Mouse (Mus musculus) neural tube, embryonic 15.5 days (tissue): ENCODE measurements around the gene Sez6. TPM values are rescaled to one million over a fixed set of nuclear protein-coding genes. Genes with fewer than 3 reads are reported as not detected.

Source experiments
- ATAC-seq: fragments of 200-750 bp; cut with Nextera tagmentation; 2 replicates; pipeline ENCODE4 v1.8.0; 2017; ENCODE audit warnings: mild to moderate bottlenecking, moderate TSS enrichment, moderate library complexity; ENCODE audit not compliant: low FRiP score
- H3K27ac ChIP-seq: fragments of 300-500 bp; sonication (generic); replicated peaks from 2 replicates; pipeline ENCODE4 v1.5.1; 2015; ENCODE audit warnings: mild to moderate bottlenecking, inconsistent platforms
- H3K27me3 ChIP-seq: fragments of 300-500 bp; sonication (generic); replicated peaks from 2 replicates; pipeline ENCODE4 v1.6.1; 2015; ENCODE audit warnings: inconsistent platforms
- H3K36me3 ChIP-seq: fragments of 300-500 bp; sonication (generic); 2 replicates; pipeline ENCODE4 v1.6.1; 2015; ENCODE audit warnings: inconsistent platforms
- H3K4me1 ChIP-seq: fragments of 300-500 bp; sonication (generic); 2 replicates; pipeline ENCODE4 v1.6.1; 2015; ENCODE audit warnings: inconsistent platforms
- H3K4me2 ChIP-seq: fragments of 300-500 bp; sonication (generic); 2 replicates; pipeline ENCODE4 v1.6.1; 2015; ENCODE audit warnings: inconsistent platforms, mild to moderate bottlenecking, moderate library complexity
- H3K4me3 ChIP-seq: fragments of 300-500 bp; sonication (generic); replicated peaks from 2 replicates; pipeline ENCODE4 v1.5.1; 2015; ENCODE audit warnings: mild to moderate bottlenecking, inconsistent platforms
- H3K9ac ChIP-seq: fragments of 300-500 bp; sonication (generic); replicated peaks from 2 replicates; pipeline ENCODE4 v1.6.1; 2015; ENCODE audit warnings: mild to moderate bottlenecking, inconsistent platforms
- H3K9me3 ChIP-seq: fragments of 300-500 bp; sonication (generic); replicated peaks from 2 replicates; pipeline ENCODE4 v1.6.1; 2016; ENCODE audit warnings: inconsistent platforms
- WGBS: fragments of 180-500 bp; shearing (Covaris S2); methylation state at CpG from one replicate; pipeline ENCODE4 v1.1.7; 2015; ENCODE audit warnings: mixed read lengths; 5-methylcytosine and 5-hydroxymethylcytosine counted together
- polyA plus RNA-seq: library from polyadenylated mRNA; unstranded; fragments of >200 nt; fragmentation: Nextera tagmentation; extraction: Ambion mirVana; gene quantifications from 2 replicates; pipeline ENCODE4 v1.2.1, GENCODE M21; 2015

The Sez6 gene
- polyA plus RNA-seq, 1 experiment from 2014 or later, result 123 TPM

DNA sequence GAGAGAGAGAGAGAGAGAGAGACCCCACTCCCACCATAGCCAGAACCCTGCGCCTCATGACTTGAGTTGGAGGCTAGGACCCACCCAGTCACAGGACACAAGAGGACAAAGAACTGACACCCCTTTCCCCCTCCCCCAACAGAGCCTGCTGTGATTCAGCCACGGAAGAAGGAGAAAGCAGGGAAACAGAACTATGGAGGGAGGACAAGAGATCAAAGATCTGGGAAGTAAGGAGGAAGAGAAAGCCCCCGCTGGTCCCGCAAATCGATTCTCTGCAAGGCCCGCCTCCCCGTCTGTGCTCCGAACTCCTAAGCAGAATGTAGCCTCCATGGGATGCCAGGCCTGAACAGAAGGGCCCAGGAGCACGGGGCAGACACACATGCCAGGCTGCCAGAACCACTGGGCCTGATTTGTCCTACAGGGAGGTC is 23.8 kb upstream of the Sez6 start:
- WGBS, result 8% methylated on average over 9 of the region's 9 CpGs
- Histone ChIP-seq H3K36me3 (no peaks in the 10 kb centered on the region), H3K27ac (peak overlapping the region; percentile 74), H3K9ac (no peak overlapping the region), H3K27me3 (peaks cover 7% of the 10 kb centered on the region; the same call in 1 of the 2 replicates), H3K4me1 (peaks cover 40% of the 10 kb centered on the region), H3K4me2 (peak overlapping the region; percentile 13), H3K4me3 (no peak overlapping the region), H3K9me3 (no peaks in the 10 kb centered on the region)
- ATAC-seq, result no peak

GRCm38 (mm10) chr11:77908468-77908867 is 22.1 kb upstream of the Sez6 start:
- H3K4me2 ChIP-seq, result no peak overlapping the region
- WGBS, result 87% methylated on average over 4 of the region's 4 CpGs
- H3K27me3 ChIP-seq, result peaks cover 13% of the 10 kb centered on the region; the same call in 1 of the 2 replicates
- H3K9ac ChIP-seq, result no peak overlapping the region
- H3K27ac ChIP-seq, result no peak overlapping the region
- H3K9me3 ChIP-seq, result no peaks in the 10 kb centered on the region
- no peaks in the 10 kb centered on the region for H3K36me3 ChIP-seq
- no peak overlapping the region for H3K4me3 ChIP-seq
- no peak for ATAC-seq
- H3K4me1 ChIP-seq, result peaks cover 34% of the 10 kb centered on the region

GRCm38 (mm10) chr11:77909376-77909775 is 21.2 kb upstream of the Sez6 start:
- 37% methylated on average over 5 of the region's 5 CpGs for WGBS
- no peak; the same call in 1 of the 2 replicates for ATAC-seq
- 0 out of 2 replicates have a peak overlapping the region, but pooled peaks have one; percentile 19 for H3K27ac ChIP-seq
- no peak overlapping the region for H3K4me3 ChIP-seq
- H3K9me3 ChIP-seq, result no peaks in the 10 kb centered on the region
- H3K9ac ChIP-seq, result no peak overlapping the region
- no peaks in the 10 kb centered on the region for H3K36me3 ChIP-seq
- H3K4me2 ChIP-seq, result no peak overlapping the region
- peaks cover 31% of the 10 kb centered on the region for H3K4me1 ChIP-seq
- H3K27me3 ChIP-seq, result peaks cover 13% of the 10 kb centered on the region; the same call in 1 of the 2 replicates

DNA sequence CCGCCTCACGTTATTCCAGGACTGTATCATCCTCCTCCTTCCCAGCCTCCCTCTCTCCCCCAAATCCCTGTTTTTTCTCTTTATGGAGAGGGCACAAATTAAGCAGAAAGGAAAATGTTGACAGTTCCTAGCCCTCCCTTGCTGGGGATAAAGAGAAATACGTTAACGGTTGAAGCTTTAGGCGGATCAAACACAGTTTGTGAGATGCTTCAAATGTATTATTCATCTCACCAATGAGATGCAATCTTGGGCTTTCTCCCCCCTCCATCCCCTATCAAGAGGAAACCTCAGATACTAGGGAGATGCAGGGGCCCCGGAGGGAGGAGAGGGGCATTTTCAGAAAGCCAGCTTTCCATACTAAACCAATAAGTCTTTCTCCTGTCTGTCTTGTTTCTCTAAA is 20.8 kb upstream of the Sez6 start:
- 0 out of 2 replicates have a peak overlapping the region, but pooled peaks have one; percentile 19 for H3K27ac ChIP-seq
- no peak overlapping the region for H3K4me3 ChIP-seq
- no peak for ATAC-seq
- no peaks in the 10 kb centered on the region for H3K36me3 ChIP-seq
- no peaks in the 10 kb centered on the region for H3K9me3 ChIP-seq
- WGBS, result 38% methylated on average over 6 of the region's 6 CpGs
- H3K9ac ChIP-seq, result no peak overlapping the region
- H3K27me3 ChIP-seq, result peaks cover 14% of the 10 kb centered on the region; the same call in 1 of the 2 replicates
- peaks cover 35% of the 10 kb centered on the region for H3K4me1 ChIP-seq
- no peak overlapping the region for H3K4me2 ChIP-seq

- Histone ChIP-seq H3K4me1 (peaks cover 31% of the 10 kb centered on the region), H3K27me3 (peaks cover 29% of the 10 kb centered on the region), H3K9ac (no peak overlapping the region), H3K9me3 (no peaks in the 10 kb centered on the region), H3K4me3 (no peak overlapping the region), H3K4me2 (no peak overlapping the region), H3K27ac (no peak overlapping the region), H3K36me3 (no peaks in the 10 kb centered on the region)
- ATAC-seq, result no peak
- 28% methylated on average over 6 of the region's 6 CpGs for WGBS
These were observed 17.1 kb upstream of the Sez6 start for GRCm38 (mm10) chr11:77913505-77913904.

- peaks cover 25% of the 10 kb centered on the region for H3K4me1 ChIP-seq
- H3K9ac ChIP-seq, result peak overlapping the region; percentile 30; the same call in 1 of the 2 replicates
- WGBS, result 3% methylated on average over 31 of the region's 32 CpGs
- H3K4me3 ChIP-seq, result peak overlapping the region; percentile 18
- H3K4me2 ChIP-seq, result peak overlapping the region; percentile 54
- no peaks in the 10 kb centered on the region for H3K9me3 ChIP-seq
- peak; percentile 40; the same call in 1 of the 2 replicates for ATAC-seq
- H3K36me3 ChIP-seq, result no peaks in the 10 kb centered on the region
- H3K27me3 ChIP-seq, result peaks cover 31% of the 10 kb centered on the region
- peak overlapping the region; percentile 25 for H3K27ac ChIP-seq
These were observed 15.9 kb upstream of the Sez6 start for GRCm38 (mm10) chr11:77914598-77915260.

DNA sequence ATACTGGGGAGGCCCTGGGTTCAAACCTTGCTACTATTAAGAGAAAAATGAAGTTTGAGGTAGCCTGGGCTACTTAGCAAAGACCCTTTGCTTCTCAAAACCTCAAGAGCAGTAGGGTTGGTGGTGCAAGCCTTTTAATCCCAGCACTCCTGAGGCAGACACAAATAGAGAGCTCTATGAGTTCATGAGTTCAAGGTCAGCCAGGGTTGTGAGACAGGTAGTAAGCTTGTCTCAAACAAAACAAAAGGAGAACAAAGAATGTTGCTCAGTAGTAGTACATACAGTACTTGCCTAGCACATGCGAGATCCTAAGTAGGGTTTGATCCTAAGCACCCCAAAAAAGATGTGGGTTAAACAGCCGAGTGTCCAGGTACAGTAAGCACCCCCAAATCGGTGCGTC is 13.9 kb upstream of the Sez6 start:
- Histone ChIP-seq H3K4me2 (no peak overlapping the region), H3K27ac (no peak overlapping the region), H3K36me3 (no peaks in the 10 kb centered on the region), H3K9ac (no peak overlapping the region), H3K4me1 (peaks cover 21% of the 10 kb centered on the region), H3K4me3 (no peak overlapping the region), H3K9me3 (no peaks in the 10 kb centered on the region), H3K27me3 (peaks cover 29% of the 10 kb centered on the region)
- ATAC-seq, result no peak
- 90% methylated on average over 4 of the region's 4 CpGs for WGBS

- WGBS, result 51% methylated on average over 10 of the region's 10 CpGs
- H3K27me3 ChIP-seq, result peaks cover 32% of the 10 kb centered on the region
These were observed 13.4 kb upstream of the Sez6 start for GRCm38 (mm10) chr11:77917166-77917565.

GRCm38 (mm10) chr11:77923285-77923684 is 7.3 kb upstream of the Sez6 start:
- Histone ChIP-seq H3K4me1 (peaks cover 27% of the 10 kb centered on the region), H3K27me3 (peaks cover 10% of the 10 kb centered on the region; the same call in 1 of the 2 replicates), H3K27ac (no peak overlapping the region), H3K4me2 (no peak overlapping the region), H3K9ac (no peak overlapping the region), H3K36me3 (no peaks in the 10 kb centered on the region), H3K4me3 (no peak overlapping the region), H3K9me3 (no peaks in the 10 kb centered on the region)
- 48% methylated on average over 4 of the region's 4 CpGs for WGBS
- ATAC-seq, result no peak

More at GRCm38 (mm10) chr11:77917166-77917565, 13.4 kb upstream of the Sez6 start:
- no peak for ATAC-seq
- H3K36me3 ChIP-seq, result no peaks in the 10 kb centered on the region
- H3K9me3 ChIP-seq, result no peaks in the 10 kb centered on the region
- no peak overlapping the region for H3K4me3 ChIP-seq
- no peak overlapping the region for H3K4me2 ChIP-seq
- no peak overlapping the region for H3K27ac ChIP-seq
- H3K4me1 ChIP-seq, result peaks cover 19% of the 10 kb centered on the region
- H3K9ac ChIP-seq, result no peak overlapping the region

DNA sequence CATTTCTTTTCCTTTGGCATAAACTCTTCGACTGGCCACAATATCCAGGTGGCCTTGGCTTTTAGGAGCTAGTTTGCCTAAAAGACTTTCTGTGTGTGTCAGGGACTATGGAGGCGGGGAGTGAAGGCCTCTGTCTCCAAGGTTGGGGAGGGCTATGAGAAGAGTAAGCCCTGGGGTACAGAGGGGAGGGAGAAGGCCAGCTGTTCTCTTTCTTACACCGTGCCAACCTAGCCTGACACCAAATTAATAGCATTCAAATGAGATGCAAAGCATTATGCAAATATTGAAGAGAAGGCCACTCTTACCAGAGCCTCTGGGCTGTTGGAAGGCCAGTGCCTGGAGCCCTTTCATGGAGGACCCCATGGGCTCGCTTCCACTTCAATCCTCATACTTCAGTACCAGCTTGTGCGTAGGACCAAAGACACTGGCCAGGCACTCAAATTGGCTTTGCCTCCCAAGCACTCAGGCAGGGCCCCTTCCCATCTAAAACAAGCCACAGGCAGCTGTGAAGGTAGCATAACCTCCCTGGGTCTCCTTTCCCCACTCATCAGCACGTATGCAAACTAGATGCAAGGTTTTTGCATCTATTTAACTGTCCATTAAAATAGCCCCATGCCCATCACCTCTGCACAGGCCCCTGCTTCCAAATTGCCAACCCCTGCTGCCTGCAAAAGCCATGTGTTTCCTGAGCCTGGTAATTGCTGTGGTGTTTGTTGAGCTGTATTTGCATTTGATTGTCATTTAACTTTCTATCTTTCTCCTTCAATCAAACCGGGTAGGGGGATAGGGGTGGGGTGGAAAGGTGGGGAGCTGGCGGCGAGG is 4.6 kb upstream of the Sez6 start:
- ATAC-seq, result peak; percentile 51
- no peaks in the 10 kb centered on the region for H3K36me3 ChIP-seq
- H3K27ac ChIP-seq, result peak overlapping the region; percentile 54
- no peak overlapping the region for H3K9ac ChIP-seq
- no peaks in the 10 kb centered on the region for H3K9me3 ChIP-seq
- no peak overlapping the region for H3K4me2 ChIP-seq
- no peak overlapping the region for H3K4me3 ChIP-seq
- 0 out of 2 replicates have a peak, but pooled peaks cover 11% of the 10 kb centered on the region for H3K27me3 ChIP-seq
- WGBS, result 21% methylated on average over 9 of the region's 9 CpGs
- peaks cover 45% of the 10 kb centered on the region for H3K4me1 ChIP-seq

- no peak for ATAC-seq
- Histone ChIP-seq H3K36me3 (no peaks in the 10 kb centered on the region), H3K9me3 (no peaks in the 10 kb centered on the region), H3K27me3 (peaks cover 12% of the 10 kb centered on the region; the same call in 1 of the 2 replicates), H3K4me2 (no peak overlapping the region), H3K27ac (peak overlapping the region; percentile 48), H3K4me3 (no peak overlapping the region), H3K9ac (no peak overlapping the region), H3K4me1 (peaks cover 50% of the 10 kb centered on the region)
- WGBS, result 12% methylated on average over 9 of the region's 9 CpGs
These were observed 3.9 kb upstream of the Sez6 start for GRCm38 (mm10) chr11:77926666-77927065.
